Comparison of ENCODE assay signal across 9 mouse cellular contexts in genomic region chr8:95634063-95634340, GRCm38 (mm10). TPM values are rescaled to one million over a fixed set of nuclear protein-coding genes. Genes with fewer than 3 reads are reported as not detected.
DNase-seq lines count a peak whose midpoint lies in the region; ATAC-seq and TF ChIP-seq lines count a peak whose summit lies in the region.
"Had no signal": no experiment of that assay in that cellular context is flagged by ENCODE, and none has a peak within 500 bp of the region (broad histone marks: within the 10 kb centered on the region; RNA-seq: fewer than 3 reads in every experiment).

No protein-coding gene starts in this region.

- H3K27ac ChIP-seq in neural tube, embryonic 11.5 days (ENCODE audit: low read depth, low read length) = no peak overlapping the region
- H3K27ac ChIP-seq in embryonic facial prominence, embryonic 13.5 days = no peak overlapping the region
- no peak overlapping the region for H3K27ac ChIP-seq in intestine, postnatal 0 days (ENCODE audit: low read depth, low read length)
- H3K27ac ChIP-seq in olfactory bulb, adult 2 months (ENCODE audit: insufficient read depth, low read depth, low read length) = no peak overlapping the region

- no peak for ATAC-seq in neural tube, embryonic 11.5 days (ENCODE audit: insufficient read depth, low FRiP score, low TSS enrichment)
- ATAC-seq in embryonic facial prominence, embryonic 13.5 days (ENCODE audit: insufficient number of reproducible peaks, insufficient read depth, low FRiP score, low TSS enrichment, low read depth) = no peak
- ATAC-seq in intestine, postnatal 0 days = no peak

- no peak for DNase-seq in neural tube, embryonic 11.5 days (ENCODE audit: low spot score)
- no peak for DNase-seq in neural tube, embryonic 10.5 days (ENCODE audit: extremely low spot score, low spot score)
- DNase-seq in left cerebral cortex, postnatal 25 days (ENCODE audit: low spot score in 2 of 2) = no peak
- no peak for DNase-seq in frontal cortex, postnatal 14 days (ENCODE audit: low spot score in 2 of 2)
- no peak for DNase-seq in cerebellum, adult 8-10 months

- 8% methylated on average over 6 of the region's 6 CpGs for WGBS in neural tube, embryonic 11.5 days
- WGBS in embryonic facial prominence, embryonic 13.5 days = 3% methylated on average over 6 of the region's 6 CpGs
- WGBS in intestine, postnatal 0 days = 3% methylated on average over 6 of the region's 6 CpGs
- 2% methylated on average over 6 of the region's 6 CpGs for WGBS in olfactory bulb, adult 2 months

- H3K36me3 ChIP-seq in neural tube, embryonic 11.5 days (ENCODE audit: control insufficient read depth, insufficient read depth, low read length) = no peaks in the 10 kb centered on the region
- H3K36me3 ChIP-seq in embryonic facial prominence, embryonic 13.5 days = no peaks in the 10 kb centered on the region
- H3K36me3 ChIP-seq in intestine, postnatal 0 days (ENCODE audit: control insufficient read depth, insufficient read depth) = peaks cover under 1% of the 10 kb centered on the region; the same call in 1 of the 2 replicates

- peak overlapping the region; percentile 84 for H3K4me3 ChIP-seq in neural tube, embryonic 11.5 days (ENCODE audit: low read depth, low read length)
- H3K4me3 ChIP-seq in embryonic facial prominence, embryonic 13.5 days = peak overlapping the region; percentile 86
- peak overlapping the region; percentile 91 for H3K4me3 ChIP-seq in intestine, postnatal 0 days (ENCODE audit: low read depth, low read length)
- H3K4me3 ChIP-seq in olfactory bulb, adult 2 months (ENCODE audit: insufficient read depth, low read depth, low read length) = peak overlapping the region; percentile 81

- no peak for TF ChIP-seq CTCF in intestine, postnatal 0 days (IDR thresholded peaks at IDR 0.05; ENCODE audit: low read depth)
- TF ChIP-seq CTCF in olfactory bulb, adult 2 months (IDR thresholded peaks at IDR 0.05; ENCODE audit: insufficient read depth, low read depth, low read length) = no peak

- intact Hi-C loops in left cerebral cortex, postnatal 25 days (cut with DNase I) = loop anchor here (5.0 kb wide), 1 partner anchor 202 kb away; the partner anchor contains the start of gene Cfap20

- H3K9me3 ChIP-seq in neural tube, embryonic 11.5 days (ENCODE audit: control insufficient read depth, low read length) = no peaks in the 10 kb centered on the region
- H3K9me3 ChIP-seq in embryonic facial prominence, embryonic 13.5 days = no peaks in the 10 kb centered on the region
- H3K9me3 ChIP-seq in intestine, postnatal 0 days (ENCODE audit: control insufficient read depth) = no peaks in the 10 kb centered on the region

- TF ChIP-seq POLR2A in olfactory bulb, adult 2 months (IDR thresholded peaks at IDR 0.05; ENCODE audit: insufficient read depth, low read depth, low read length) = no peak

- no peaks in the 10 kb centered on the region for H3K4me1 ChIP-seq in neural tube, embryonic 11.5 days (ENCODE audit: control insufficient read depth, insufficient read depth, low read length)
- peaks cover 10% of the 10 kb centered on the region for H3K4me1 ChIP-seq in embryonic facial prominence, embryonic 13.5 days
- H3K4me1 ChIP-seq in intestine, postnatal 0 days (replicated peaks; ENCODE audit: control insufficient read depth, insufficient read depth, low read length) = 0 out of 2 replicates have a peak, but pooled peaks cover 3% of the 10 kb centered on the region
- H3K4me1 ChIP-seq in olfactory bulb, adult 2 months (ENCODE audit: control insufficient read depth, insufficient read depth, low read length) = no peaks in the 10 kb centered on the region; the same call in 1 of the 2 replicates

- peak overlapping the region; percentile 69 for H3K9ac ChIP-seq in neural tube, embryonic 11.5 days (ENCODE audit: low read length)
- H3K9ac ChIP-seq in embryonic facial prominence, embryonic 13.5 days = peak overlapping the region; percentile 81
- peak overlapping the region; percentile 47 for H3K9ac ChIP-seq in intestine, postnatal 0 days (ENCODE audit: low read depth, low read length)

- no peaks in the 10 kb centered on the region for H3K27me3 ChIP-seq in neural tube, embryonic 11.5 days (ENCODE audit: control insufficient read depth, insufficient read depth, low read length)
- peaks cover under 1% of the 10 kb centered on the region; the same call in 1 of the 2 replicates for H3K27me3 ChIP-seq in embryonic facial prominence, embryonic 13.5 days
- no peaks in the 10 kb centered on the region for H3K27me3 ChIP-seq in intestine, postnatal 0 days (replicated peaks; ENCODE audit: control insufficient read depth, insufficient read depth, low read length)

- peak overlapping the region; percentile 77 for H3K4me2 ChIP-seq in neural tube, embryonic 11.5 days (ENCODE audit: low read depth)
- peak overlapping the region; percentile 76 for H3K4me2 ChIP-seq in embryonic facial prominence, embryonic 13.5 days
- H3K4me2 ChIP-seq in intestine, postnatal 0 days (replicated peaks; ENCODE audit: low read depth) = peak overlapping the region; percentile 98

RNA-seq across cellular contexts. Expression of gene Gins3, which starts 0.7 kb away (rescaled TPM):
- polyA plus RNA-seq in neural tube, embryonic 11.5 days (2014; fragmentation: Nextera tagmentation; extraction: Ambion mirVana) = 23.5 and 24.3 TPM in 2 replicates
- 24.8 and 29.9 TPM in 2 replicates for polyA plus RNA-seq in embryonic facial prominence, embryonic 13.5 days (2015; fragmentation: Nextera tagmentation; extraction: Ambion mirVana)
- 3.6 and 4.3 TPM in 2 replicates for polyA plus RNA-seq in intestine, postnatal 0 days (2015; fragmentation: Nextera tagmentation; extraction: Ambion mirVana)
- polyA plus RNA-seq in olfactory bulb, adult 2 months (2012; ENCODE audit: insufficient read depth, insufficient read length, low replicate concordance, missing spikeins) = not detected in 2 replicates
- total RNA-seq in left cerebral cortex, postnatal 25 days (2021) = 1 to 10 TPM; 1.6 to 2.2 TPM

RNA-seq across cellular contexts. Expression of gene Ndrg4, which starts 42.8 kb away (rescaled TPM):
- 69.5 and 87.3 TPM in 2 replicates for polyA plus RNA-seq in neural tube, embryonic 11.5 days (2014; fragmentation: Nextera tagmentation; extraction: Ambion mirVana)
- polyA plus RNA-seq in embryonic facial prominence, embryonic 13.5 days (2015; fragmentation: Nextera tagmentation; extraction: Ambion mirVana) = 16.2 and 18.0 TPM in 2 replicates
- 11.5 and 13.1 TPM in 2 replicates for polyA plus RNA-seq in intestine, postnatal 0 days (2015; fragmentation: Nextera tagmentation; extraction: Ambion mirVana)
- polyA plus RNA-seq in olfactory bulb, adult 2 months (2012; ENCODE audit: insufficient read depth, insufficient read length, low replicate concordance, missing spikeins) = 472 and 1,489 TPM in 2 replicates
- 1,000 to 10,000 TPM; 1,687 to 1,794 TPM for total RNA-seq in left cerebral cortex, postnatal 25 days (2021)

RNA-seq across cellular contexts. Expression of gene Prss54, which starts 57.9 kb away (rescaled TPM):
- polyA plus RNA-seq in neural tube, embryonic 11.5 days (2014; fragmentation: Nextera tagmentation; extraction: Ambion mirVana) = not detected in 2 replicates
- polyA plus RNA-seq in embryonic facial prominence, embryonic 13.5 days (2015; fragmentation: Nextera tagmentation; extraction: Ambion mirVana) = not detected in 2 replicates
- not detected in 2 replicates for polyA plus RNA-seq in intestine, postnatal 0 days (2015; fragmentation: Nextera tagmentation; extraction: Ambion mirVana)
- not detected in 2 replicates for polyA plus RNA-seq in olfactory bulb, adult 2 months (2012; ENCODE audit: insufficient read depth, insufficient read length, low replicate concordance, missing spikeins)
- not detected for total RNA-seq in left cerebral cortex, postnatal 25 days (2021)
- total RNA-seq: gastrocnemius, postnatal 25 days had no signal
